Mouse (Mus musculus): Measurements from ENCODE around the gene Cntn3.

DNA sequence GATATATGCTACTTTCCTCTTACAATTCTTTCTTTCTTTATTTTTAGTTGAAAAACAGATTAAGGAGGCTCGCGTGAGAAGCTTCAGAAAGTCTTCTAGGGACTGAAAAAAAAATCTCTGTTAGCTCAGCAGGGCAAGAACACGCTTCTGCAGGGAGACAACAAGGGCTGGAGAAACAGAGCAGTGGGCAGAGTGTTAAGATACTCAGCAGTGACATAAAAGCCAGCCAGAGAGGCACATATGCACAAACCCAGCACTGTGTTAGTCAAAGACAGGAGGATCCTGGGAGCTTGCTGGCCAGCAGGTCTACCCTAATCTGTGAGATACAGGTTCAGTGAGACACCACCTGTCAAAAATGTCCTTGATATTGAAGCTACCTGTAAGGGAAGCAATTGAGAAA, 15.4 kb downstream of the Cntn3 start:
- no peak for TF ChIP-seq CTCF (IDR thresholded peaks at IDR 0.05; ENCODE audit: borderline replicate concordance, insufficient read depth, low read depth, low read length)
- TF ChIP-seq POLR2A (IDR thresholded peaks at IDR 0.05; ENCODE audit: borderline replicate concordance, insufficient read depth, low read length), result no peak

All from cerebellum, adult 2 months (tissue).